Mouse (Mus musculus): ENCODE results near the gene Ddx50. TPM values are rescaled to one million over a fixed set of nuclear protein-coding genes. Genes with fewer than 3 reads are reported as not detected.
A peak's percentile ranks its signal among the peaks of the same experiment; 100 is the strongest.

Gene Ddx50
- polyA plus RNA-seq, 1 experiment from 2014 or later: 115 TPM

DNA sequence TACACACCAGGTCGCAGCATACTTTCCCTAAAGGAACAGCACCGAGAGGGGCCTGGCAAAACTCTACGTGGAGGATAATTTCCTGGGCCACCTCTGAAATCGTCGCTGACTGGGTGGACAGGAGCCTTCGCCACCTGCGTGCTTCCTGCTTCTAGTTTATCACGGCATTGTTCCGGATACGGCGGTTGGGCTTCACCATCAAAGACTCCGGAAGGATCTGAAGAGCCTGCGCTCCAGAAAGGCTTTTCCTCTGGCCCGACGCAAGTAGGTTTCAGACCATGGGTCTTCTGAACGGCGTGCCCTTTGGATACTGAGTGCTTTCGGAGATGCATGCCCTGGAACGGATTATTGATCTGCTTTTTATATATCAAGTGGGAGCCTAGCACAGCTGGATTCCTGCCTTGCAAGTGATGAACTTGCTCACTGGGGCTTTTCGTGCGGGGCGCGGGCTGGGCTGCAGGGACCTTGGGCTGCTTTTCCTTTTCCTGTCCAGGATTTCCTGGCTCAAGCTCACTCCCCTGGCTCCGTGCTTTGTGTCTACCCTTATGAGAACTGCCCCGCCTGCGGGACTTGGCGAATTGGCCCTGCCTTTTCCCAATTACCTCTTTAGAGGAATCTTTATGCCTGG is 14.1 kb upstream of the Ddx50 start:
- H3K27me3 ChIP-seq (replicated peaks): no peaks in the 10 kb centered on the region
- H3K36me3 ChIP-seq: no peaks in the 10 kb centered on the region
- no peaks in the 10 kb centered on the region for H3K4me1 ChIP-seq
- no peak overlapping the region for H3K9ac ChIP-seq
- H3K9me3 ChIP-seq: no peaks in the 10 kb centered on the region
- ATAC-seq (ENCODE audit: insufficient read depth, low FRiP score, low read depth): no peak
- WGBS: 51% methylated on average over 27 of the region's 27 CpGs
- H3K4me3 ChIP-seq (replicated peaks): 0 out of 2 replicates have a peak overlapping the region, but pooled peaks have one; percentile 15
- peak overlapping the region; percentile 41 for H3K4me2 ChIP-seq
- peak overlapping the region; percentile 31; the same call in 1 of the 2 replicates for H3K27ac ChIP-seq

DNA sequence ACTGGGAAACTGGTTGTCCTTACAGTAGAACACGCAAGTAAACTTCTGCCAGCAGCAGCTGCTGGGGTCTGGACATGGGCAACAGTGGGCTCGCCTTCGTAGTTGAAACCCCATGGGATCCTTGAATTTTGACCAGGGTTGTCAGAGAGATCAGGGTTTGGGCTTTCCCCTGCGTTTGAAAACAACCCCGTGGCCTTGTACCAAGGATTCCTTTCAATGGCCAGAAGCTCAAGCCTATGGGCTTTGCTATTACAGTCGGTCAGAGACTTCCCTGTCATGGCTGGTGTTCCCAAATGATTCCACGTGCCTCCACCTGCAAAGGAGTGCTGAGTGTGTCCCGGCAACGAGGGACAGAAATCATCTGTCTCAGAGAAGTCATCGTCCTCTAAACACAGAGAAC is 13.2 kb upstream of the Ddx50 start:
- WGBS: 78% methylated on average over 10 of the region's 10 CpGs
- H3K4me2 ChIP-seq: no peak overlapping the region

DNA sequence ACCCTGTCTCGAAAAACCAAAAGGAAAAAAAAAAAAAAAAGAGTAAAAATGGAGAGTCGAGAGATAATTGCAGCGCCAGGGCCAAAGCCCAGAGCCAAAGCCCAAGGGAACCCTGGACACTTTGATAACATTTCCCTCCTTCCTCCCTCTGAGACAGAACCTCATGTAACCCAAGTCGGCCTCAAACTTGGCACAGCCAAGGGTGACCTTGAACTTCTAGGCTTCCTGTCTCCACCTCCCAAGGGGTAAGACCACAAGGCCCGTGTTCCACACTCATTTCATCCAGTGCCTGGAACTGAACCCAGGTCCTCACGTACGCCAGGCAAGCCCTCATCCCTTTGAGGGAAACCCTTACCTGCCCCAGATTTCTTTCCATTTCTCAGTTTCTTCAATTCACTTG is 5.7 kb upstream of the Ddx50 start:
- ATAC-seq (ENCODE audit: insufficient read depth, low FRiP score, low read depth): no peak
- no peaks in the 10 kb centered on the region for H3K4me1 ChIP-seq
- no peak overlapping the region for H3K27ac ChIP-seq
- H3K9me3 ChIP-seq: no peaks in the 10 kb centered on the region
- no peak overlapping the region for H3K9ac ChIP-seq
- 87% methylated on average over 7 of the region's 7 CpGs for WGBS
- H3K4me3 ChIP-seq (replicated peaks): no peak overlapping the region
- no peaks in the 10 kb centered on the region for H3K27me3 ChIP-seq (replicated peaks)
- no peaks in the 10 kb centered on the region for H3K36me3 ChIP-seq
- H3K4me2 ChIP-seq: no peak overlapping the region

More for the DNA sequence above, 13.2 kb upstream of the Ddx50 start:
- Histone ChIP-seq H3K36me3 (no peaks in the 10 kb centered on the region), H3K9me3 (no peaks in the 10 kb centered on the region), H3K27me3 (replicated peaks) (no peaks in the 10 kb centered on the region), H3K9ac (no peak overlapping the region), H3K4me1 (no peaks in the 10 kb centered on the region), H3K4me3 (replicated peaks) (no peak overlapping the region), H3K27ac (no peak overlapping the region)
- ATAC-seq (ENCODE audit: insufficient read depth, low FRiP score, low read depth): no peak

DNA sequence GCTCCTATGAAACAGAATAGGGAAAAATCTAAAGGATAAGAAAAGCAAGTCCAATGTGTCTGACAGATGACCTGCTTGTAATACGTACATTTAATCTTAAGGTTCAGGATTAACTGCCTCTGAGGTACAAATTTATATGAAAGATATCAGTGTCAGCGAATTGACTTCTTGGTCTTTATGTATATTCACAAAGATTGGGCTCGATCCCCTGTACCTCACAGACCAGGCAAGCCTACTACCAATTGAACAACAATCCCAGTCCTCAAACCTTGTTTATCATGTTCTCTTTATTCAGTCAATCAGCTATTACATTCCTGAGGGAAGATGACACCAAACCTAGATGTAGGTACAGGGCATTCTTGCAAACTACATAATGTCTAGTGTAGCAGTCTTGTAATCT is 943 bp upstream of the Ddx50 start:
- no peaks in the 10 kb centered on the region for H3K9me3 ChIP-seq
- H3K4me1 ChIP-seq: peaks cover 6% of the 10 kb centered on the region; the same call in 1 of the 2 replicates
- no peak for ATAC-seq (ENCODE audit: insufficient read depth, low FRiP score, low read depth)
- no peaks in the 10 kb centered on the region for H3K36me3 ChIP-seq
- 16% methylated on average over 3 of the region's 3 CpGs for WGBS
- peak overlapping the region; percentile 56 for H3K4me2 ChIP-seq
- no peaks in the 10 kb centered on the region for H3K27me3 ChIP-seq (replicated peaks)
- H3K4me3 ChIP-seq (replicated peaks): peak overlapping the region; percentile 95
- H3K9ac ChIP-seq: no peak overlapping the region; the same call in 1 of the 2 replicates
- peak overlapping the region; percentile 96 for H3K27ac ChIP-seq

DNA sequence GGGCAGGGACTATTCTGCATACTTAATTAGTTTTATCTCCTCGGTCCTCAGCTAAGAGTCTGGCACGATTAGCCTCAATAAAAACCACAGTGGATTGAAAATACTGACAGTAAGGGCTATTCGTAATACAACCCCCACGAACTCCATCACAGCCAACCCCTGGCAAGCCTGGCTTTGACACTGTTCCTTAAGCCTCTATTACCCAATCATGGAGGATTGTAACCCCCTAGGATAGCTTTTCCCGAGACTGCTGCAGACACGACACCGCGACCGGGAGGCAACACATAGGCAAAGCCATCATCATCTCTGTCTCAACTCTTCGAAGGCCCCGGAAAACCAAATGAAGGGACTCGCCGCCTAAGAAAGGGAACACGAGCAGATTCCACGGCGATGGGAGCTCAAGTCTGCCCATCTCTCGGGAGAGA is 648 bp downstream of the Ddx50 start:
- no peak for ATAC-seq (ENCODE audit: insufficient read depth, low FRiP score, low read depth)
- Histone ChIP-seq H3K4me1 (peaks cover 6% of the 10 kb centered on the region; the same call in 1 of the 2 replicates), H3K27ac (peak overlapping the region; percentile 96), H3K9me3 (no peaks in the 10 kb centered on the region), H3K9ac (peak overlapping the region; percentile 87), H3K4me2 (peak overlapping the region; percentile 62), H3K27me3 (replicated peaks) (no peaks in the 10 kb centered on the region), H3K36me3 (no peaks in the 10 kb centered on the region; the same call in 1 of the 2 replicates), H3K4me3 (replicated peaks) (peak overlapping the region; percentile 95)
- under 1% methylated on average over 17 of the region's 17 CpGs for WGBS

DNA sequence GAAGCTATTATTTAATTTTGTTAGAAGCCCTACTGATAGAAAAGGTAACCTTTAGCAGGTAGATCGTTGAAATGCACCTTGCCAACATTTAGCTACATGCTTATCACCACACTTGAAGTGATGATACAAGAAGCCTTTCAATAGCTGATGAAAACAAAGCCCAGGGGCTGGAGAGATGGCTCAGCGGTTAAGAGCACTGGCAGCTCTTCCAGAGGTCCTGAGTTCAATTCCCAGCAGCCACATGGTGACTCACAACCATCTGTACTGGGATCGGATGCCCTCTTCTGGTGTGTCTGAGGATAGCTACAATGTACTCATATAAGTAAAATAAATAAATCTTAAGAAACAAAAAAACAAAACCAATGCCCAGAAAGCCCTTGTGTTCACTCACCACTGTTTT is 46.9 kb downstream of the Ddx50 start:
- WGBS: 80% methylated on average over 3 of the region's 3 CpGs
- no peak overlapping the region for H3K9ac ChIP-seq
- no peak overlapping the region for H3K4me3 ChIP-seq (replicated peaks)
- H3K4me1 ChIP-seq: 0 out of 2 replicates have a peak, but pooled peaks cover 3% of the 10 kb centered on the region
- H3K9me3 ChIP-seq: no peaks in the 10 kb centered on the region
- H3K4me2 ChIP-seq: no peak overlapping the region
- H3K27me3 ChIP-seq (replicated peaks): no peaks in the 10 kb centered on the region
- ATAC-seq (ENCODE audit: insufficient read depth, low FRiP score, low read depth): no peak
- H3K27ac ChIP-seq: no peak overlapping the region
- no peaks in the 10 kb centered on the region for H3K36me3 ChIP-seq

DNA sequence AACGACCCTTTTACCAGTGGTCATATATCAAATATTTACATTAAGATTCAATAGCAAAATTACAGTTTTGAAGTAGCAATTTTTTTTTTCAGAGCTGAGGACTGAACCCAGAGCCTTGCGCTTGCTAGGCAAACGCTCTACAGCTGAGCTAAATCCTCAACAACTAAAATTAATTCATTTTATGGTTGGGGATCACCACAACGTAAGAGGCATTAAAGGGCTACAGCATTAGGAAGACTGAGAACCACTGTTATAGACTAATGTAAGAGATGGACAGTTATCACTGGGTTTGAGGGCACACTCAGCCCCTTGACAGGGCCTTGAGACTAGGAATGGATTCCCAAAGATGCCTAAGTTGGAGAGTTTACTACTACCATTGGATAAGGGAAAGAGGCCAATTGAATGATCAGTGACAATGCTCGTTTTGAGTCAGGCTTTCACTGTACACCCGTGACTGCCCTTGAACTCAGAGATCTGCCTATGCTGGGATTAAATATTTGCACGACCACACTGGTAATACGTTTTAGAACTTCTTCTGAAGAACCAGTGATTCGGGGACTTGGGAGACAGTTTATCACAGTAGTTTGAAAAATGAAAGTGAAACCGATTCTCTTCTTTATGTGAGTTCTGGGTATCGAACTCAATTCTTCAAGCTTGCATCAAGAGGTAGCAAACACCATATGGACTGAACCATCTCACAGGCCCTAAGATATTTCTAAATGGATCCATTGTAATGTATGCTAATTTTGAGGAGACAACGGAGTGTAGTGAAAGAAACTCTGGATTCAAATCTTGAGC is 47.6 kb downstream of the Ddx50 start:
- no peak for ATAC-seq (ENCODE audit: insufficient read depth, low FRiP score, low read depth)
- Histone ChIP-seq H3K4me3 (replicated peaks) (peak overlapping the region; percentile 99; the same call in 1 of the 2 replicates), H3K4me2 (peak overlapping the region; percentile 94; the same call in 1 of the 2 replicates), H3K27me3 (replicated peaks) (no peaks in the 10 kb centered on the region), H3K9ac (no peak overlapping the region), H3K27ac (no peak overlapping the region), H3K4me1 (0 out of 2 replicates have a peak, but pooled peaks cover 3% of the 10 kb centered on the region), H3K36me3 (0 out of 2 replicates have a peak, but pooled peaks cover 4% of the 10 kb centered on the region), H3K9me3 (no peaks in the 10 kb centered on the region)
- 80% methylated on average over 12 of the region's 12 CpGs for WGBS

DNA sequence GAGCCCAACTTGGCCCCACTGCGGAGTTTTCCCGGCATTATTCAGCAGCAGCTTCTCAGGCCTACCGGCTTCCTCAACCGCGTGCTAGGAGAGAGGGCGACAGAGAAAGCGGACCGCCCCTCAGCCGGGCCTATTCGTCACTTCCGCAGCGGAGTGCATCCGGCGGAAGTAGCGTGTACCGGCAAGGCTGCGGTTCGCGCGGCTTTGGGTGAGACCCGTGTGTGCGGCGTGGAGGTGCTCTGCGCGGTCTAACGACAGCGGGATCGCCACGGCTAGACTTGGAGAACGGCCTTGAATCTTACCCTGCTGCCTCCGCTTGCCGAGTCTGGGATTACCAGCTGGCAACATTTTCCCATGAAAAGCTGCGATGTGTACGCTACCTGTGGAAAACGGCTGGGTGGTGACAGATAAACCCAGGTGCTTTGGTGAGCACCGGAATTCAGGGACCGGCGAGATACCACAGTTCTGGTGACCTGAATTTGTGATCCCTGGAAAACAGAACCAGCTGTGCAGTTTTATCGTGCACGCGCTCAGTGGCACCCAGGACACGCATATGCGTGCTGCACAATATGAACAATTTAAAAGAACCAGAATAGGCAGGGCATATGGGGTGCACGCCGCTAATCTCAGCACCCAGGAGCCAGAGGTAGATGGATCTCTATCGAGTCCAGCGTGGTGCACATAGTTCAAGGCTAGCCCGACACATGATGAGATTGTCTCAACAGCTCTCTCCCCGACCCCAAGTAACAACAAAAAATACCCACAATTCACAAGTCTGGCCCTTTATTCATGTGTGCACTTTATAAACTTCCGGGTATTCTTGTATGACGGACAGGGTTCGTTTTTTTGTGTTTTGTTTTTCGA is 48.6 kb downstream of the Ddx50 start, which contains the start of gene Ddx21:
Gene Ddx21 (minus strand): TSS at position 105 of the 864 bp plus-strand sequence.
- H3K36me3 ChIP-seq: peaks cover 9% of the 10 kb centered on the region; the same call in 1 of the 2 replicates
- H3K27ac ChIP-seq: peak within 1 kb of the TSS; percentile 82
- H3K9ac ChIP-seq: peak within 1 kb of the TSS; percentile 64
- 4% methylated on average over 53 of the region's 53 CpGs for WGBS
- peak within 1 kb of the TSS; percentile 94 for H3K4me2 ChIP-seq
- no peaks in the 10 kb centered on the region for H3K27me3 ChIP-seq (replicated peaks)
- H3K9me3 ChIP-seq: no peaks in the 10 kb centered on the region
- peak within 1 kb of the TSS; percentile 99 for H3K4me3 ChIP-seq (replicated peaks)
- peak; percentile 95 for ATAC-seq (ENCODE audit: insufficient read depth, low FRiP score, low read depth)
- H3K4me1 ChIP-seq: 0 out of 2 replicates have a peak, but pooled peaks cover 3% of the 10 kb centered on the region

DNA sequence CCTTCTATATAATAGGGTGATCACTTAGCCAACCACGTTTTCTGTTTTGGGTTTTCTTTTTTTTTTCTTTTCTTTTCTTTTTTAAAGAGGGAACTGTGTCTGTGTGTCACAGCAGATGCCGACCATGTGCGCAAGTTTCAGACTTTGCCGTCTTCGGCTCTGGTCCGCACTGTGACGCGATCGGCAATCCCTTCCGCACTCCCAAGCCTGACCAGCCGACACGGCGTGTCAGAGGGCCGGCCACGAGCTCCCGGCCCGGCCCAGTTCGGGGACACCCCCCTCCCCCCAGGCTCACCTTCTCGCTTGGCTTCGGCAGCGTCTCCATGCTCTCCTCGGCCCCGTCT is 49.2 kb downstream of the Ddx50 start:
- peak; percentile 67 for ATAC-seq (ENCODE audit: insufficient read depth, low FRiP score, low read depth)
- peak overlapping the region; percentile 94 for H3K4me2 ChIP-seq
- H3K9ac ChIP-seq: peak overlapping the region; percentile 64
- H3K9me3 ChIP-seq: no peaks in the 10 kb centered on the region
- no peaks in the 10 kb centered on the region for H3K27me3 ChIP-seq (replicated peaks)
- peak overlapping the region; percentile 82 for H3K27ac ChIP-seq
- WGBS: under 1% methylated on average over 23 of the region's 23 CpGs
- H3K4me3 ChIP-seq (replicated peaks): peak overlapping the region; percentile 99
- peaks cover 9% of the 10 kb centered on the region; the same call in 1 of the 2 replicates for H3K36me3 ChIP-seq
- 0 out of 2 replicates have a peak, but pooled peaks cover 3% of the 10 kb centered on the region for H3K4me1 ChIP-seq

DNA sequence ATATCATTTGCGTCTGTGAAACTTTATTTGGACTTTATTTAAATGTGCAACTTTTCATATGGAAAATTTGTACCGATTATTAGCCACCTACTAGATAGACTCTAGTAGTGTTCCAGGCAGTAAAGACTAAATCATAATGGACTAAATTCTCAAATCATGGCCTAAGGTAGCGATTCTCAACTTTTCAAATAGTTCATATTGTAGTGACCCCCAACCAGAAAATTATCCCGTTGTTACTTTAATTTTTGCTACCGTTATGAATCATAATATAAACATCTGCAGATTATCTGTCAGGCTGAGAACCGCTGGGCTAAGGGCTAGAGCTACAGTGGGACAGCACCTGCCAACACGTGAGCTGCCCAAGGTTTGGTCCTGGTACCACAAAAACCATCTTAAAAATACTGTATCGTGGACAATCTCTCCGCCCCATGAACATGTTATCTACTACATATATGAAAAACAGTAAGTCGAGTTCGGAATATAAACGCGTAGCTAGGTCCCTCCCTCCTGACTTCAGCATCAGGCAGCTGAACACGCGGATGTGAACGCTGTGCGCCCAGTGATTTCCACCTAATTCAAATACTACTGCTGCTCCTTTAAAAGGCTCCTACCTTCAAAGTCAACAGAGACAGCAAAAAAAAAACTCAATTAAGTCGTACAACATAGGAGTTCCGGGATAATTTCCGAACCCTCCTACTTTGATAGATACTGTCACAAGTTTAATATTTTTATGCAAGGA is 49.8 kb downstream of the Ddx50 start:
- Histone ChIP-seq H3K4me2 (peak overlapping the region; percentile 94), H3K27me3 (replicated peaks) (no peaks in the 10 kb centered on the region), H3K36me3 (peaks cover 9% of the 10 kb centered on the region; the same call in 1 of the 2 replicates), H3K4me1 (0 out of 2 replicates have a peak, but pooled peaks cover 3% of the 10 kb centered on the region), H3K27ac (no peak overlapping the region), H3K4me3 (replicated peaks) (peak overlapping the region; percentile 99), H3K9ac (peak overlapping the region; percentile 64; the same call in 1 of the 2 replicates), H3K9me3 (no peaks in the 10 kb centered on the region)
- WGBS: 9% methylated on average over 20 of the region's 20 CpGs
- no peak for ATAC-seq (ENCODE audit: insufficient read depth, low FRiP score, low read depth)

DNA sequence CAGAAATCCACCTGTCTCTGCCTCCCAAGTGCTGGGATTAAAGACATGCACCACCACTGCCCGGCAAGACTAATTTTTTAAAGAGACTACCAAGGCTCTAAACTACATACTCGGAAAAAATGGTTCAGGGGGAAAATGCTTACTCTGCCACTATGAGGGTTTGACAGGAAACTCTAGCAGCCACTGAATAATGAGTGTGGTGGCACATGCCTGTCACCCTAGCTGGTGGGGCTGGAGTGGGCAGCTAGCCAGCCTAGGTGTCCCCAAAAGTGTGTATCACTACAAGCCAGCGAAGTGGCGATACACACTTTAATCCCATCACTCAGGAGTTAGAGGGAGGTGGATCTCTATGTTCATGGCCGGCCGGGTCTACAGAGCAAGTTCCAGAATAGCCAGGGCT is 51.0 kb downstream of the Ddx50 start:
- Histone ChIP-seq H3K9me3 (no peaks in the 10 kb centered on the region), H3K4me1 (0 out of 2 replicates have a peak, but pooled peaks cover 3% of the 10 kb centered on the region), H3K27ac (no peak overlapping the region), H3K4me2 (no peak overlapping the region), H3K27me3 (replicated peaks) (no peaks in the 10 kb centered on the region), H3K36me3 (peaks cover 11% of the 10 kb centered on the region; the same call in 1 of the 2 replicates), H3K4me3 (replicated peaks) (no peak overlapping the region), H3K9ac (no peak overlapping the region)
- WGBS: 86% methylated on average over 6 of the region's 6 CpGs
- no peak for ATAC-seq (ENCODE audit: insufficient read depth, low FRiP score, low read depth)

All from stomach, embryonic 15.5 days (tissue).